ENCODE assay signal across 14 mouse cellular contexts in the genomic region with DNA sequence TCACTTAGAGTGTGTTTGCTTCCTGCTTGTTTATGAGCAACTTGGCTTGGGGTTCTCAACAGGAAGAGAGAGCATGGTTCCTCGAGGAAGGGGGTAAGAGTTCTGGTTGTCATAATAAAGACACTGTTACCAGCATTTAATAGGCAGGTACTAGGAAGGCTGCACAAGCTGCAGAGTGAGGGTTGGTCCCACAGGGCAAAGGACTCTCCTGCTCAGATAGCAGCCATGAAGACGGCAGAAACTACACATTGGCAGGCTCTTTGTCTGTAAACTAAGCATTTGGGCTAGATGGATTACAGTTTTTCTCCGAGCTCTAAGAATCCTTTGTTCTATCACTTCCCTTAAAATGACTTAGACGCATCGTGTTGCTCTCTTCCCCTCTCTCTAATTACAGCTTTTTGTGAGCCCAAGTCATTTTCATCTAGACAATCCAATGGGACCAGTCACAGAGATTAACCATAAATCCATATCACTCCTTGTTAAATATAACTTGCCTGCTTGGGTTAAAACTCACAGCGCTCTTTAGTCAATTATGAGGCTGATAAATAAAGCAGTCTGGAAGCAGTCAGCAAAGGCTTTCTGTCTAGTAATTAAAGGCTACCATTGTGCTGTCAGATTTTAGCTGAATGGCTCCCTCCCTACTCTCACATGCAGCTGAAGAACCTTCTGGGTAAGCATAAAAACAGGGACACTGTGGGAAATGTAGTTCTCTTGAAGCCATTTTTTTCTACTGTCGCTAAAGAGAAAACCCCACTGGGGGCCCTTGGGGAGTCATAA. TPM values are rescaled to one million over a fixed set of nuclear protein-coding genes. Genes with fewer than 3 reads are reported as not detected.
DNase-seq lines count a peak whose midpoint lies in the region; ATAC-seq and TF ChIP-seq lines count a peak whose summit lies in the region.
"Had no signal": no experiment of that assay in that cellular context is flagged by ENCODE, and none has a peak within 500 bp of the region (broad histone marks: within the 10 kb centered on the region; RNA-seq: fewer than 3 reads in every experiment).

No protein-coding gene starts in this region.

- 41% methylated on average over 7 of the region's 7 CpGs for WGBS in midbrain, embryonic 13.5 days
- 77% methylated on average over 7 of the region's 7 CpGs for whole genome bisulfite sequencing in midbrain, embryonic 10.5 days
- WGBS in forebrain, embryonic 13.5 days, result 17% methylated on average over 7 of the region's 7 CpGs
- WGBS in intestine, postnatal 0 days, result 51% methylated on average over 7 of the region's 7 CpGs
- WGBS in stomach, embryonic 16.5 days, result 50% methylated on average over 7 of the region's 7 CpGs

- no peak overlapping the region for H3K4me3 ChIP-seq in midbrain, embryonic 13.5 days (replicated peaks)
- H3K4me3 ChIP-seq in midbrain, embryonic 10.5 days, result no peak overlapping the region
- H3K4me3 ChIP-seq in forebrain, embryonic 13.5 days, result no peak overlapping the region
- no peak overlapping the region for H3K4me3 ChIP-seq in intestine, postnatal 0 days (ENCODE audit: low read depth, low read length)
- H3K4me3 ChIP-seq in stomach, embryonic 16.5 days (replicated peaks; ENCODE audit: low read length), result no peak overlapping the region
- H3K4me3 ChIP-seq in left cerebral cortex, adult 2 months, result no peak overlapping the region

- no peaks in the 10 kb centered on the region for H3K36me3 ChIP-seq in midbrain, embryonic 13.5 days
- no peaks in the 10 kb centered on the region for H3K36me3 ChIP-seq in midbrain, embryonic 10.5 days
- H3K36me3 ChIP-seq in forebrain, embryonic 13.5 days (ENCODE audit: poor library complexity, severe bottlenecking), result no peaks in the 10 kb centered on the region
- H3K36me3 ChIP-seq in intestine, postnatal 0 days (ENCODE audit: control insufficient read depth, insufficient read depth), result no peaks in the 10 kb centered on the region
- H3K36me3 ChIP-seq in stomach, embryonic 16.5 days (ENCODE audit: control insufficient read depth, insufficient read depth, low read length), result no peaks in the 10 kb centered on the region

- peak overlapping the region; percentile 37; the same call in 1 of the 2 replicates for H3K27ac ChIP-seq in midbrain, embryonic 13.5 days
- no peak overlapping the region for H3K27ac ChIP-seq in midbrain, embryonic 10.5 days (replicated peaks)
- H3K27ac ChIP-seq in forebrain, embryonic 13.5 days, result peak overlapping the region; percentile 68
- no peak overlapping the region for H3K27ac ChIP-seq in intestine, postnatal 0 days (ENCODE audit: low read depth, low read length)
- H3K27ac ChIP-seq in stomach, embryonic 16.5 days (ENCODE audit: low read length), result peak overlapping the region; percentile 13; the same call in 1 of the 2 replicates
- no peak overlapping the region for H3K27ac ChIP-seq in left cerebral cortex, adult 2 months
- H3K27ac ChIP-seq: liver, embryonic 14.5 days had no signal

- intact Hi-C loops in left cerebral cortex, adult 2 months (cut with DNase I), result no loop called here

- H3K9me3 ChIP-seq in midbrain, embryonic 13.5 days, result no peaks in the 10 kb centered on the region
- H3K9me3 ChIP-seq in midbrain, embryonic 10.5 days (replicated peaks), result no peaks in the 10 kb centered on the region
- no peaks in the 10 kb centered on the region for H3K9me3 ChIP-seq in forebrain, embryonic 13.5 days (replicated peaks)
- H3K9me3 ChIP-seq in intestine, postnatal 0 days (ENCODE audit: control insufficient read depth), result no peaks in the 10 kb centered on the region
- no peaks in the 10 kb centered on the region for H3K9me3 ChIP-seq in stomach, embryonic 16.5 days (replicated peaks; ENCODE audit: control insufficient read depth, low read length)

- no peak for TF ChIP-seq CTCF in intestine, postnatal 0 days (IDR thresholded peaks at IDR 0.05; ENCODE audit: low read depth)
- TF ChIP-seq CTCF in left cerebral cortex, adult 2 months (IDR thresholded peaks at IDR 0.05), result no peak

- DNase-seq in midbrain, embryonic 10.5 days (ENCODE audit: low spot score), result no peak
- DNase-seq in gastrocnemius, postnatal 25 days, result no peak
- DNase-seq in T-cell, adult 2 months (ENCODE audit: low spot score), result no peak
- no peak for DNase-seq in left cerebral cortex, adult 2 months (ENCODE audit: extremely low spot score in 1 of 2, low spot score in 2 of 2)
- DNase-seq: adrenal gland, postnatal 10 days; cerebellum, adult 18-20 months; gastrocnemius, postnatal 36 days; kidney, adult 9 months; thymus, adult 2 months had no signal

- no peaks in the 10 kb centered on the region; the same call in 1 of the 2 replicates for H3K4me1 ChIP-seq in midbrain, embryonic 13.5 days (replicated peaks)
- H3K4me1 ChIP-seq in midbrain, embryonic 10.5 days, result peaks cover 6% of the 10 kb centered on the region; the same call in 1 of the 2 replicates
- H3K4me1 ChIP-seq in forebrain, embryonic 13.5 days, result peaks cover 10% of the 10 kb centered on the region
- peaks cover 4% of the 10 kb centered on the region; the same call in 1 of the 2 replicates for H3K4me1 ChIP-seq in intestine, postnatal 0 days (replicated peaks; ENCODE audit: control insufficient read depth, insufficient read depth, low read length)
- H3K4me1 ChIP-seq in stomach, embryonic 16.5 days (ENCODE audit: control insufficient read depth, insufficient read depth, low read length), result peaks cover 9% of the 10 kb centered on the region; the same call in 1 of the 2 replicates

- ATAC-seq in midbrain, embryonic 13.5 days, result peak; percentile 62
- ATAC-seq in forebrain, embryonic 13.5 days, result peak; percentile 89
- peak; percentile 67 for ATAC-seq in intestine, postnatal 0 days
- ATAC-seq in stomach, embryonic 16.5 days (ENCODE audit: insufficient read depth, low FRiP score), result no peak

- no peak overlapping the region for H3K4me2 ChIP-seq in midbrain, embryonic 13.5 days (replicated peaks)
- peak overlapping the region; percentile 3; the same call in 1 of the 2 replicates for H3K4me2 ChIP-seq in forebrain, embryonic 13.5 days
- H3K4me2 ChIP-seq in intestine, postnatal 0 days (replicated peaks; ENCODE audit: low read depth), result no peak overlapping the region
- no peak overlapping the region for H3K4me2 ChIP-seq in stomach, embryonic 16.5 days (ENCODE audit: low read depth, low read length)

- H3K27me3 ChIP-seq in midbrain, embryonic 13.5 days, result no peaks in the 10 kb centered on the region
- H3K27me3 ChIP-seq in midbrain, embryonic 10.5 days (ENCODE audit: low read depth, poor library complexity, severe bottlenecking), result no peaks in the 10 kb centered on the region
- H3K27me3 ChIP-seq in forebrain, embryonic 13.5 days, result no peaks in the 10 kb centered on the region
- H3K27me3 ChIP-seq in intestine, postnatal 0 days (replicated peaks; ENCODE audit: control insufficient read depth, insufficient read depth, low read length), result no peaks in the 10 kb centered on the region
- no peaks in the 10 kb centered on the region for H3K27me3 ChIP-seq in stomach, embryonic 16.5 days (ENCODE audit: control insufficient read depth, insufficient read depth, low read length)

- no peak overlapping the region for H3K9ac ChIP-seq in midbrain, embryonic 13.5 days (replicated peaks)
- no peak overlapping the region for H3K9ac ChIP-seq in forebrain, embryonic 13.5 days
- H3K9ac ChIP-seq in intestine, postnatal 0 days (ENCODE audit: low read depth, low read length), result no peak overlapping the region
- H3K9ac ChIP-seq in stomach, embryonic 16.5 days (ENCODE audit: low read length), result no peak overlapping the region
- H3K9ac ChIP-seq: liver, embryonic 14.5 days had no signal

RNA-seq across cellular contexts. Expression of a gene that starts 17.7 kb away (rescaled TPM):
- polyA plus RNA-seq in midbrain, embryonic 13.5 days (2015; fragmentation: Nextera tagmentation; extraction: Ambion mirVana), result 1.4 and 1.7 TPM in 2 replicates
- polyA plus RNA-seq in midbrain, embryonic 10.5 days (2016; fragmentation: Nextera tagmentation; extraction: Ambion mirVana), result 1.8 and 2.0 TPM in 2 replicates
- 0.62 and 0.73 TPM in 2 replicates for polyA plus RNA-seq in forebrain, embryonic 13.5 days (2015; fragmentation: Nextera tagmentation; extraction: Ambion mirVana)
- 4.8 TPM in 2 replicates for polyA plus RNA-seq in intestine, postnatal 0 days (2015; fragmentation: Nextera tagmentation; extraction: Ambion mirVana)
- polyA plus RNA-seq in stomach, embryonic 16.5 days (2015; fragmentation: Nextera tagmentation; extraction: Ambion mirVana), result 21.9 and 23.0 TPM in 2 replicates
- under 1 TPM in 1 of 2 experiments, not detected in 1; 0.28 TPM for total RNA-seq in gastrocnemius, postnatal 25 days (2021)
- total RNA-seq in left cerebral cortex, adult 2 months (2021), result 1 to 10 TPM; 2.0 to 2.5 TPM

RNA-seq across cellular contexts. Expression of a gene that starts 30.0 kb away (rescaled TPM):
- polyA plus RNA-seq in midbrain, embryonic 13.5 days (2015; fragmentation: Nextera tagmentation; extraction: Ambion mirVana), result 18.7 and 20.1 TPM in 2 replicates
- polyA plus RNA-seq in midbrain, embryonic 10.5 days (2016; fragmentation: Nextera tagmentation; extraction: Ambion mirVana), result 9.9 and 10.9 TPM in 2 replicates
- 8.1 and 9.5 TPM in 2 replicates for polyA plus RNA-seq in forebrain, embryonic 13.5 days (2015; fragmentation: Nextera tagmentation; extraction: Ambion mirVana)
- polyA plus RNA-seq in intestine, postnatal 0 days (2015; fragmentation: Nextera tagmentation; extraction: Ambion mirVana), result 51.6 and 55.2 TPM in 2 replicates
- 26.6 and 39.2 TPM in 2 replicates for polyA plus RNA-seq in stomach, embryonic 16.5 days (2015; fragmentation: Nextera tagmentation; extraction: Ambion mirVana)
- total RNA-seq in gastrocnemius, postnatal 25 days (2021), result 100 to 1,000 TPM; 122 to 129 TPM
- 10 to 100 TPM; 47.7 to 51.6 TPM for total RNA-seq in left cerebral cortex, adult 2 months (2021)

Comparison
In these comparisons a context has a peak if more than half of its experiments do, and no peak if none do; other contexts are left out.
1. H3K27ac ChIP-seq: peak in midbrain, embryonic 13.5 days (single experiment), forebrain, embryonic 13.5 days (single experiment) and stomach, embryonic 16.5 days (single experiment); none in midbrain, embryonic 10.5 days (single experiment), intestine, postnatal 0 days (single experiment) and left cerebral cortex, adult 2 months (single experiment).